Mouse (Mus musculus): Measurements from ENCODE around the gene Csnk1g1. TPM values are rescaled to one million over a fixed set of nuclear protein-coding genes. Genes with fewer than 3 reads are reported as not detected.

Csnk1g1 gene
- polyA plus RNA-seq, 1 experiment, result 12.4 TPM

- no peak for DNase-seq
- peaks cover 11% of the 10 kb centered on the region for H3K4me1 ChIP-seq (replicated peaks; ENCODE audit: control insufficient read depth, insufficient read depth, low read length)
- peaks cover 40% of the 10 kb centered on the region for H3K36me3 ChIP-seq (ENCODE audit: control insufficient read depth, insufficient read depth, low read length)
- 94% methylated on average over 6 of the region's 6 CpGs for WGBS
- TF ChIP-seq CTCF (IDR thresholded peaks at IDR 0.05; ENCODE audit: borderline replicate concordance, control insufficient read depth, extremely low read depth, insufficient read depth, low read length, poor library complexity), result no peak
- no peaks in the 10 kb centered on the region for H3K27me3 ChIP-seq (ENCODE audit: control insufficient read depth, insufficient read depth, low read length)
- no peak overlapping the region for H3K4me3 ChIP-seq (ENCODE audit: control insufficient read depth, insufficient read depth, low read length)
- H3K27ac ChIP-seq (ENCODE audit: control insufficient read depth, insufficient read depth, low read length), result no peak overlapping the region
Measured at GRCm38 (mm10) chr9:66091327-66092231, 182.9 kb downstream of the Csnk1g1 start.

GRCm38 (mm10) chr9:66092664-66093063 is 183.9 kb downstream of the Csnk1g1 start:
- peaks cover 41% of the 10 kb centered on the region for H3K36me3 ChIP-seq (ENCODE audit: control insufficient read depth, insufficient read depth, low read length)
- H3K27me3 ChIP-seq (ENCODE audit: control insufficient read depth, insufficient read depth, low read length), result no peaks in the 10 kb centered on the region
- TF ChIP-seq POLR2A (IDR thresholded peaks at IDR 0.05; ENCODE audit: control insufficient read depth, extremely low read depth, insufficient read depth, low read length, poor library complexity), result no peak
- no peak for TF ChIP-seq CTCF (IDR thresholded peaks at IDR 0.05; ENCODE audit: borderline replicate concordance, control insufficient read depth, extremely low read depth, insufficient read depth, low read length, poor library complexity)
- WGBS, result 95% methylated on average over 2 of the region's 2 CpGs
- no peak for DNase-seq
- H3K4me3 ChIP-seq (ENCODE audit: control insufficient read depth, insufficient read depth, low read length), result no peak overlapping the region
- no peak overlapping the region for H3K27ac ChIP-seq (ENCODE audit: control insufficient read depth, insufficient read depth, low read length)
- peaks cover 11% of the 10 kb centered on the region for H3K4me1 ChIP-seq (replicated peaks; ENCODE audit: control insufficient read depth, insufficient read depth, low read length)

Other genes with a start within 250 kb of the Csnk1g1 start
- gene Oaz2, start 240.9 kb upstream of the Csnk1g1 start, polyA plus RNA-seq (2012; rRNA removed), result 58.6 and 68.1 TPM in 2 replicates
- 8.0 and 10.8 TPM in 2 replicates for gene Zfp609, start 81.4 kb upstream of the Csnk1g1 start, polyA plus RNA-seq (2012; rRNA removed)
- 51.8 and 73.5 TPM in 2 replicates for gene Pclaf, start 18.7 kb upstream of the Csnk1g1 start, polyA plus RNA-seq (2012; rRNA removed)
- gene Trip4, start 130 bp upstream of the Csnk1g1 start, polyA plus RNA-seq (2012; rRNA removed), result 10.8 and 12.6 TPM in 2 replicates
- gene Ppib, start 151.3 kb downstream of the Csnk1g1 start, polyA plus RNA-seq (2012; rRNA removed), result 144 and 154 TPM in 2 replicates
- 5.8 and 9.2 TPM in 2 replicates for gene Snx22, start 160.8 kb downstream of the Csnk1g1 start, polyA plus RNA-seq (2012; rRNA removed)
- 55.3 and 59.1 TPM in 2 replicates for gene Snx1, start 217.7 kb downstream of the Csnk1g1 start, polyA plus RNA-seq (2012; rRNA removed)
- 16.4 and 16.9 TPM in 2 replicates for gene Ciao2a, start 217.7 kb downstream of the Csnk1g1 start, polyA plus RNA-seq (2012; rRNA removed)
- gene Dapk2, start 249.3 kb downstream of the Csnk1g1 start, polyA plus RNA-seq (2012; rRNA removed), result 3.4 and 5.1 TPM in 2 replicates